Mouse (Mus musculus) cerebellum, postnatal 25 days (tissue): ENCODE results near the gene Olfr1104.

Experiments
- DNase-seq, 2 experiments: peaks; one replicate each; pipeline ENCODE4 v3.0.0; 2021; ENCODE audit warnings: mixed read lengths in 2 of 2

Gene Olfr1104

DNA sequence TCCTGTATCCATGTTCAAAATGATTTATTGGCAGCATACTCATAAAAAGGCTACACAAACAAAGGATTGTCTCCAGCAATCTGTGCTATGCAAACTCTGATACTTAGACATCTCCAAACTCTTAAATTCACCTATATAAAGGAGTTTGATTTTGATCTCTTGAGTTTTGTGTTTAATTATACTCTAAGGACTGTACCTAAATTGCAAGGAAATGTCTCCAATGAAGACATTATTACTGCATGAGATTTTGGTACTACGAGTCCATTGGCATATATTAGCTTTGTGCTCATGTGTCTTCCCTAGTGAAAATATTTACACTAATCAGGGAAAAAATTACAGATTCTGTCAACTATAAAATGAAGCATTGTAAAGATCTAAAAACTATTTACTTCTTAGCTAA, at the start of gene Olfr1104:
Olfr1104 (minus strand) TSS at position 101 of the 400 bp plus-strand sequence.
- DNase-seq, result no peak

- DNase-seq, result no peak
Observed at GRCm38 (mm10) chr2:87075717-87076116, 48.8 kb upstream of the Olfr1104 start, which contains the start of gene Olfr1107. Gene Olfr1107 (minus strand): TSS chr2:87075817.

GRCm38 (mm10) chr2:87052173-87052572, 25.3 kb upstream of the Olfr1104 start, which contains the start of gene Olfr1106:
Gene Olfr1106 (minus strand): TSS chr2:87052273.
- no peak for DNase-seq

DNA sequence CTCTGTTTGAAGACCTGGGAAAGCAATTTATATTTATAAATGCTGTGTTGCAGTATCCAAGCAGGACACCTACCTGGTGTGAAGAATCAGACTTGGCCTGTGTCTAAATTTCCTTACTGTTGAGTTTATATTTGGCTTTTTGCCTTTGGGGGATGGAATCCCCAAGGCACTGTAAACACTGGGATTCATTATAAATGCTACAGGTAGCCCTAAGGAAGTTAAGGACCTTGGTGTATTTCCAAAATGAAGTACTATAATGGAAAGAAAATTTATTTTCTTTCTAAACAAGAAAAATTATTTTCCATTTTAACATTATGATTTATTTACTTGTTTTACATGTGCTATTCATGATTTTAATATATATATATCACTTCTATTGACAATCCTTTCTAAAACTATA, 9.6 kb upstream of the Olfr1104 start, which contains the start of gene Olfr1105:
Olfr1105 (minus strand) TSS at position 101 of the 400 bp plus-strand sequence.
- DNase-seq, result no peak

- no peak for DNase-seq
Observed at GRCm38 (mm10) chr2:86998098-86998497, 28.8 kb downstream of the Olfr1104 start, which contains the start of gene Olfr1102. Gene Olfr1102 (plus strand): TSS chr2:86998398.

GRCm38 (mm10) chr2:86991121-86991520, 35.8 kb downstream of the Olfr1104 start, which contains the start of gene Olfr1101:
Gene Olfr1101 (minus strand): TSS chr2:86991221.
- DNase-seq, result no peak

- DNase-seq, result no peak
Observed at GRCm38 (mm10) chr2:86979854-86980253, 47.0 kb downstream of the Olfr1104 start, which contains the start of gene Olfr1100. Gene Olfr1100 (minus strand): TSS chr2:86979954.
